Mouse (Mus musculus) G1E (cell line): ENCODE data around the gene Klrg2.

Experiments
- CTCF ChIP-seq: IDR thresholded peaks from 2 replicates; pipeline ENCODE4 v1.5.1; 2012; ENCODE audit warnings: low read depth, low read length, inconsistent platforms, mixed read lengths
- GATA1 ChIP-seq: IDR thresholded peaks from 2 replicates; pipeline ENCODE4 v1.6.1; 2012; ENCODE audit warnings: borderline replicate concordance, low read length, inconsistent platforms, mixed read lengths

GRCm38 (mm10) chr6:38672011-38672410 is 35.0 kb upstream of the Klrg2 start:
- no peak for TF ChIP-seq CTCF
- TF ChIP-seq GATA1 = no peak
